Mouse (Mus musculus) erythroblast, embryonic 14.5 days (primary cell): ENCODE results near the gene Numa1.

Source experiments
- GATA1 ChIP-seq: IDR thresholded peaks from 2 replicates; pipeline ENCODE4 v1.6.1; 2012; ENCODE audit warnings: low read length, inconsistent platforms, mixed read lengths
- TAL1 ChIP-seq: IDR thresholded peaks from 3 replicates; pipeline ENCODE4 v1.6.1; 2012; ENCODE audit warnings: low read length, inconsistent platforms, mixed read lengths

DNA sequence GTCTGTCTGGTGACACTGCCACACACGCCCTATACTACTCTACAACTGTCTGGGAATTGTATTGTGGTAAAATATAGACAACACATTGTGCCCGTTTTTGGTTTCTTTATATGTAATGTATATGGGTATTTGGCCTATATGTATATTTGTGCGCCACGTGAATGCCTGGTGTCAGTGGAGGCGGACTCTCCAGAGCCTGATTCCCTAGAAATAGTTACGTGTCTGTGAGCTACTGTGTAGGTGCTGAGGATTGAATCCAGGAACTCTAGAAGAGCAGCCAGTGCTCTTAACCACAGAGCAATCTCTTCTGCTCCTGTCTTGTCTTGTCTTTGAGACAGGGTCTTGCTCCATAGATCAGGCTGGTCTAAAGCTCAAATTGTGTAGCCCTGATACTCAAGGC lies 47.6 kb upstream of the Numa1 start:
- TF ChIP-seq GATA1, result no peak
- no peak for TF ChIP-seq TAL1
